Mouse (Mus musculus) bone marrow, adult 2 months (tissue): ENCODE results near the gene Gas2l3.

ENCODE experiments used
- CTCF ChIP-seq: fragments of 200-500 bp; IDR thresholded peaks from 2 replicates; pipeline ENCODE4 v1.5.1; 2011; ENCODE audit warnings: low read length, control low read depth; ENCODE audit not compliant: control insufficient read depth, insufficient read depth
- POLR2A ChIP-seq: fragments of 200-500 bp; IDR thresholded peaks from 2 replicates; pipeline ENCODE4 v1.6.1; 2011; ENCODE audit warnings: low read depth, mild to moderate bottlenecking, control low read depth, low read length, borderline replicate concordance; ENCODE audit not compliant: control insufficient read depth

- TF ChIP-seq CTCF (no peak), POLR2A (no peak)
Measured at GRCm38 (mm10) chr10:89358933-89359332, 84.8 kb downstream of the Gas2l3 start.
